Mouse (Mus musculus) frontal cortex, postnatal 10 days (tissue): ENCODE results near the gene Bcl11a.

Experiments used
- DNase-seq, 2 experiments: peaks; one replicate each; pipeline ENCODE4 v3.0.0; 2022; ENCODE audit warnings: low spot score in 2 of 2, mixed read lengths in 1 of 2

Bcl11a gene

DNA sequence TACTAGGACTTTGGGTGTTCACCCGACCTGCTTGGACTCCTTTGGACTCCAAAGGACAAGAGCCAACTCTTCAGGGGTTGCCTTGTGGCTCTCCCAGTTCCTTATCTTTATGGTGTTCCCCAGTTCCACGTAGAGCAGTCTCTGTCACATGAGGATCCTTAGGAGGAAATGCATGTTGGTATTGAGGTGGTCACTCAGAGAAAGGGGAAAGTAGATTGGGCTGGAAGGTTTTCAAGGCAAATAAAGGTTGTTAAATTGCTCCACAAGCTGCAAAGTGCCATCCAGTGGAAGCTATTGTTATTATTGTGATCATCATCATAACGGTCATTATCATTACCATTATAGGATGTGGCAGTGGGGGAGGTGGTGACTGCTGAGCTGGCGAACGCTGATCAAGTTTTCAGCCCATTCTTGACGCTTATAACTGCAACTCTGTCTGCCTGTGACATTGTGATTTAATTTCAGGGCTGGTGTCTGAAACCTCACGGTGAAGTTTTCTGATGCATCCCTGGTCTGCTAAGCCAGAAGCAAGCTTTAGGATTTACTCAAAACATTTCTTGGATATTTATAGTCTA is 52.4 kb downstream of the Bcl11a start:
- no peak for DNase-seq

DNA sequence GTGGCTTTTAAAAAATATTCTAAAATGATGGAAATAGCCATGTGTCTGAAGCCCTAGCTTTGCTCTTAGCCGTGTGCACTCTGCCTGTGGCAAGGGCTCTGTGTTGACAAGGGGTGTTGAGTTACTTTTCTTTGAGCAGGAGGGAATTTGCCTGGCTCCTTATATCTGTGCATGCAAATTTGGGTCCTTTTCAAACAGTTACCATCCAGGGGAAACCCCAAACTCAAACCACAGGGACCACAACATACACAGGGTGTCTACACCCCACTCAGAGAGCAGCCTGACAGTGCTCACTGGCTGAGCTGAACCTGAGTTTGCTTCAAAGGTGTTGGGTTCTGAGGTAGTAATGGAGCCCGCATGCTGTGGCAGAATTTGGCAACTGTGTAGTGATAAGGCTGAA is 54.0 kb downstream of the Bcl11a start:
- no peak for DNase-seq

DNA sequence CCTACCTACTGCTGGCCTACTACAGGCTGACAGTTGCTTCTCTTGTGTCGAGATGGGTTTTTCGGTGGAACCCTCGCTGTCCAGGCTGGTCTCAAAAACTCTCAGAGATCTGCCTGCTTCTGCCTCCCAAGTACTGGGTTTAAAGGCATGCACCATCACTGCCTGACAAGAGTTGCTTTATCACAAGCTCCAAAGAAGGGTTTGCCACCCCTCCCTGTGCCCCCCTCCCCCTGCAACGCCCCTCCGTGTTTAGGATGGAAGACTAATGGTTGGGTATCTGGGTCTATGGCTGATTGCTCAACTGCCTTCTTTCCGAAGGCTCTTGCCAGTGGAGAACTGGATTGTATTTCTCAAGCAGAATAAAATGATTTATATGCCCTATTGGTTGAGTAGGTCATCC is 54.5 kb downstream of the Bcl11a start:
- DNase-seq, result no peak

DNA sequence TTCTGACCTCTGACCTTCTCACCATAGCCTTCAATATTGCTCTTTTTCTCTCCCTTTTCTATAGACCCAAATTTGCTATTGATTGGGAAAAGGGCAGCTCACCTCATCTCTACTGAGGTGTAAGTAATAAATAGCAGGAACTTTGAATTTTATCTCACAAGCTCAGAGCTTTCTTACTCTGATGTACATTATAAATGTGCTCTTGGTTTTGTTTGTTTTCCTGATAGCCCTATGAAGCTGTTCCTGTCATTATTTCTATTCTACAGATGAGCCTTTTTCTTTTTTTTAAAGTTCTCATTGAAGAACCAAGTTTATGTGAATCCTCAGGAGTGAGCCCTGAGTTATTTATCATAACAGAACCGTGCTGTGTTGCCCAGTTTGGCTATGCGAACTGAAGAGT is 55.0 kb downstream of the Bcl11a start:
- DNase-seq, result no peak

DNA sequence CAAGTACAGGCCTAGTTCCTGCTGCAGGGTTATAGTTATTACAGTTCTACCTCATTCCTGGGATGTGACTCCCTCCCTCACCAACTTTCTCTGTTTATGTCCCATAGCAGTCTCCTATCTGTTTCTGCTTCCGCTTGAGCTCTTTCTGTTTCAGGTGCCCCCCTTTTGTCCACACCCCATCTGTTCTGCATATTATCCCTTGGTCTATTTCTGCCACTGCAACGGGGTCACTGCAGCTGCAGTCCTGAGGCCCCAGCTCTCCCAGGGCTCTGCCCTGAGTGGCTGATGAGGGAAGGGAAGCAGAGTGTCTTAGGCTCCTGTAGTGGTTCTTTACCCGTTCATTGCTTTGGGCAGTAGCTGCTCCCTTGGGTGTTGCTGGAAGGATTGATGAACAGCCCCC is 55.6 kb downstream of the Bcl11a start:
- DNase-seq, result no peak

DNA sequence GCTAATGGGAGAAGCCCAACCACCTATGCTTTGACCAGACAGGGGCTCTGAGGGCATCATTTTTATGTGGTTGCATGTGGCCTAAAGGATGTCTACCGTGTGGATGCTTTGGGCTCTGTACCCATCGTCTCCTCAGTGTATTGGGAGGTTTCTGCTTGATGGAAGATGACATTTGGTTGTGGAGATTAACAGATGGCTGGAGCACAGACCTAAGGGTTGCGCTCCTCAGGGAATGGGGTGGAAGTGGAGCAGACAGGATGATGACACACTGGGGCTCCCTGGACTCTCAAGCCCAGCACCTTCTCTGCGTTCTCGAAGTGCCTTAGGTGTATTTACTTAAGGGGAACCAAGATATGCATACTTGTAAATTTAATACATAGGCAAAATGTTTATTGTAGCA is 56.1 kb downstream of the Bcl11a start:
- no peak for DNase-seq

DNA sequence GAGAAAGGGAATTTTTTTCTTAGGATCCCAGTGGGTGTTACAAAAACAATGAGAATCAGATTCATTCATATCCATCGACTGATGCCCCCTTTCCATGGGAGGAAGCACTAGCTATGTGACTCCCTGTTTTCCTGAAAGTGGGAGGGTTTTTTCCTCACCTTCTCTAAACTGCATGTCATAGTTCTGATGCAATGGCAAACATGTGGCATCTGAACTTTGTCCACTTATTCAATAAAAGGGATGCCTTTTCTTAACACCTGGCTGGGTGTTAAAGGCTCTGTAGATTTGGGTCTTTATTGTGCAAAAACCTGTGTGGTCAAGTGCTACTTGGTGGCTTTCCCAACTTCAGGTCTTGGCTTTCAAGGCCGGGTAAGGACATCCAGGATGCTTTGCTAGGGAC is 57.4 kb downstream of the Bcl11a start:
- no peak for DNase-seq

DNA sequence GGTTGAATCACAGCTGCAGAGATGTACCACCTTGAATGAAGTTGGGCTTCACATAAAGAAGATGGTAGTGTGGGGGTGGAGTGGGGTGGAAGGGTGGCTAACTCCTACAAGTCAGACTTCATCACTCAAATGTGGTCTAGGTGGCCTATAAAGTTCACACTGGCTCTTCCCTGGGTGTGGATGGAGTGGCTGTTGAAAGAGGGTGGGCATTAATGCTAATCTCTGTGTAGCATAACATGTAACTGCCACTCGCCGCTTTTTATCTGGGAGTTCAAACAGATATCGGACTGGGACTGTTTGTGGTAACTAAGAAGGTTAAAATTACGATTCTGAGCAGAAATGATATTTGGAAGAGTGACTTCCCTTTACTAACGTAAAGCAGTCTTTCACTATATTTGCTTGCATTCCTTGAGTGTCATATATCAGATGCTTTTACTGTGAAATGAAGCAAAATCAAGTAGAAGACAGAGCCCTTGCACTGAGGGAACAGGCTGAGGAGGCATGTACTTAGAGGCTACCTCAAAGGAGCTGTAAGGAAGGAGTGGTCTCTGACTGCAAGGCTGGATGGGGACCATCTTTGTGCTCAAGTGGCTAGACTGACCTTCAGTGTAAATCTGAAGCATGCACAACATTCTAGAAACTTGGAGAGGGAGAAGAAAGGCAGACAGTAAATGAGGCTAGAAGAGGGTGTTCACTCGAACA is 58.4 kb downstream of the Bcl11a start:
- DNase-seq, result no peak

DNA sequence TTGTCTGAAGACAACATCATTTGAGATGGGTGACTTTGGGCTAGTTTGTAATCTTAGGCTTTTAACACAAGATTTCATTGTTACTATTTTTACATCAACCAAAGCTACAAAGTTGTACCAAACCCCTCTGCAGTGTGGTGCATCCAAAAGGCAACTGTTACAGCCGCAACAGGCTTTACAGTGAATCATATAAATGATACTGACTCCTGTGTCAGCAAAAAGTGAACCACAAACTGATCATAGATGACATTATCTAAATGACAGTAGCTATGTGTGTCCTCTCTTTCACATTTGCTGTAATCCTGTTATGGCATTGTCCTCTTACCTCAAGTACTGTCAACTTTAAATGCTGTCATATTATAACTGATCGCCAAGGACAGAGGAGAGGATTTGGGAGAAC is 60.0 kb downstream of the Bcl11a start:
- no peak for DNase-seq

DNA sequence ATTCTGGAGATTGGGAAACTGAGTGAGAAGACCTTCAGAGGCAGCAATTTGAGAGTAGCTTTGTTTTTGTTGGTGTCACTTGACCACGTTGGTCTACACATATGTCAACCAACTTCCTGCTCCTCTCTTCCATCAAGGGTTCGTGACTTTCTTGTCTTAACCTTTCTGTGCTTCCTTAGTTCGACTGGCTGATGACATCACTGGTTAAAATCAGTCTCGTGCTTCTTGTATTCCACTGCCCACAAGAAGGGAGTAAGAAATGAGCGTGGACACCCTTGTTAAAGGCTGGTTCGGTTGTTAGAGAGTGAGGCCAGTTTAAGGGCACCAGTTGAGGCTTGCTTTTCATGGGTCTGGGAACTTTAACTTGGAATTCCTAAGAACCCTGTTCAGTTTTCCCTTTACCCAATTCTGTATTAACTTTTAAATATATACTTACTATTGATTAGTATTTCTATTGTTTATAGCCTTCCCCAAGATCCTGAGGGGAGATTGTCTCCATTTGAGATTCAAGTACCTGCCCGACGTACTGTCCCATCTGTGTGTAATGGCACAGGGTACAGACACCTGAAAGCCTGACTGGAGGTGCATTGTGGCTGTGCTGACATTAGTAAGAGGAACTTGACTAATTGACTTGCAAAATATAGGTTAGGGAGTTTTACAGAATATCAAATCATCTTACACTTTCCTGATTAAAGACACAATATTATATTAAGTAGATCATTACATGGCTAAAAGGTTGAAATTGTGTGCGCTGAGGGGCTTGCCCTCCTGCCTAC is 60.9 kb downstream of the Bcl11a start:
- DNase-seq, result no peak

DNA sequence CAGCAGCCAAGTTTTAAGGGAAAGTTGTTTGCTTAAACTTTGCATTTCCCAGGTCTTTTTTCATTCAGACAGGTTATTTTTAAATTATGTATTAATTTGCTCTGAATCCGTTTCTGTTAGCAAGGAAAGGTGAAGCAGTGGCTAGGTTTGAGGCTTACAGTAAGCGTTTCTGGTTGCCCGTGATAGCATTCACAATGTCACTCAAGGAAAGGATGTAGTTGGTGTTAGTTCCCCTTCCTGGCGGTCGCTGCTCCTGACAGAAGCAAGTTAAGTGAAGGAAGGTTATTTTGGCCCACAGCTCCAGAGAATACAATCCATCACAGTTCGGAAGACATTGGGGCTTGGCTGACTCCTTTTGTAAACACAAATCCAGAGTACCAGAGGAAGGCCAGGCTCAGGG is 61.6 kb downstream of the Bcl11a start:
- no peak for DNase-seq

DNA sequence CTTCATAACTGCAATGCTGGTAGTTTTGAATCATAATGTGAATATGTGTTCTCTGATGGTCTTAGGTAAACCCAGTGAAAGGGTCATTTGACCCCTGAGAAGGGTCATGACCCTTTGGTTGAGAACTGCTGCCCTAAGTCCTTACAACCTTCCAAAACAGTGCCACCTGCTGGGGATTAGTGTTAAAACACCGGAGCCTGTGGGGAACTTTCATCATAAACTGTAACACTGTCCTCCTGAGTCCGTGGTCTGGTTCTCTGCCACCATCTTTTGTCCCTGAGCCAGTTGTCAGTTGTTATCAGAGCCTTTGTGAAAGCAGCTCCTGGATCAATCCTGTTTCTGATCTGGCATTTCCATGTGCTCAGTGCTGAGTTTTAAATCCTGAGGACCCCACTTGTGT is 62.1 kb downstream of the Bcl11a start:
- DNase-seq, result no peak

DNA sequence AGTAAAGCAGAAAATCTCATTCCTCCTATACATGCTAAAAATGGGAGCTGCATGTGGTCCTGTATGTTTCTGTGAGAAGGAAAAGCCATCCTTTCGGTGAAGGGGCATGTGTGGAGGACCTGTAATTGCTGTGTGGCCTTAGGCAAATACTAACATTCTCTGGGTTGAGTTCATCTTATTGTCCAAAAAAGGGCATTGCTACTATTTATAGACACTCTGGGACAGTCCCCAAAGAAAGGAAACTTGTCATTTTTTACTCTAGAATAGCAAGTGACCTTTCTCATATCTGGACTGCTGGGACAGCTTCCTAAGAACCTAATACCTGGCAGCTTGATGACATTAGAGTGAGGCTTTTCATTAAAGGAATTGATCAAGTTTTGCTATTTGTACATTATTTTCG is 63.1 kb downstream of the Bcl11a start:
- no peak for DNase-seq

DNA sequence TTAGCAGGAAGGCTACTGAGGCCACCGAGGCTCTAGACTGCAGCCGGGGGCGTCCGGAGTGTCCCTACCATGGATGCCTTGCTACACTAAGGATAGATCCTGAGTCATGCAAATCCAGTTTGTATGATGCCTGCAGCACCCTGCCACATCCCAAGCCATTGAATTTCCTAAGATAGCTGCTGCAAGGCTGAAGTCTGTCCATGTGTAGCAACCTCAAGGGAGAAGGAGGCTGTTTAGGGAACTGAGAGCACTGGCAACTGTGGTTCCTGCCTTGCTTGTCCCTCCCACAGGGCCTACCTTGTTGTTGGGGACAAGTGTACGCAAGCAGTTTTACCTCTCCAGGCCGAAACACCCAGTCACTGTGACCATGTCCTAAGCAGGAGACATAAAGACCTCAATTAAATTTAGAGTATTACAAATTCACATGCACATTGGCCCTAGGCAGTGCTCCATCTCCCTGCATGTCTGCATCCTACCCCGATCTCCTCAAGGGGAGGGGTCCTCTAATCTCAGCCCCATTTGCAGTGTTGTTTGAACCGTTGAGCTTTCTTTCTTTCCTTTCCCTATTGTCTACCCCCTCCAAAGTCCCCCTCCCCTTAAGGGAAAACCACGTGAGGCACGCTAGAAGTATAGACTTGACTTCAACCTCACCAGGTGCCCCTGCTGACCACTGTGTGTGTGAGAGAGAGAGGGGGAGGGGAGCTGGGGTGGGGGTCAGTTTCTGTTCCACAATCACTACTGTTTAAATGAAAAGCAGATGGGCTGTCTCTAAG is 63.8 kb downstream of the Bcl11a start:
- no peak for DNase-seq

DNA sequence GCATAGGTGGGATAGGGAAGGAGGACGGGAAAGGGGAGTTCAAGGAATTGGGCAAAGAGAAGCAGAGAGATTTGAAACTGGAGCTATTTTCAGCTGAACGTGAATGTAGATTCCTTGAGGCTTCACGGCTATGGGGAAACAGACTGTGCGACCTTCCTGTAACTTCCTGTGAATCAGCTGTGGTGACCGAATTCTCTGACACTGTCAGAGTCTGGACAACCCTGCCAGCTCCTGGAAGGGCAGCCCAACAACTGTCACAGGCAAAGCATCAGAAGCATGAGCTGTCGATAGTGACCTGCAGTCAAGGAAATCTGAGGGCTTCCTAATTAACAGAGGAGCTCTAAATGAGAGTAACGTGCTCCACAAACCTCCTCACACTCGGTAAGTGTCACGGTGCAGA is 64.5 kb downstream of the Bcl11a start:
- DNase-seq, result no peak

DNA sequence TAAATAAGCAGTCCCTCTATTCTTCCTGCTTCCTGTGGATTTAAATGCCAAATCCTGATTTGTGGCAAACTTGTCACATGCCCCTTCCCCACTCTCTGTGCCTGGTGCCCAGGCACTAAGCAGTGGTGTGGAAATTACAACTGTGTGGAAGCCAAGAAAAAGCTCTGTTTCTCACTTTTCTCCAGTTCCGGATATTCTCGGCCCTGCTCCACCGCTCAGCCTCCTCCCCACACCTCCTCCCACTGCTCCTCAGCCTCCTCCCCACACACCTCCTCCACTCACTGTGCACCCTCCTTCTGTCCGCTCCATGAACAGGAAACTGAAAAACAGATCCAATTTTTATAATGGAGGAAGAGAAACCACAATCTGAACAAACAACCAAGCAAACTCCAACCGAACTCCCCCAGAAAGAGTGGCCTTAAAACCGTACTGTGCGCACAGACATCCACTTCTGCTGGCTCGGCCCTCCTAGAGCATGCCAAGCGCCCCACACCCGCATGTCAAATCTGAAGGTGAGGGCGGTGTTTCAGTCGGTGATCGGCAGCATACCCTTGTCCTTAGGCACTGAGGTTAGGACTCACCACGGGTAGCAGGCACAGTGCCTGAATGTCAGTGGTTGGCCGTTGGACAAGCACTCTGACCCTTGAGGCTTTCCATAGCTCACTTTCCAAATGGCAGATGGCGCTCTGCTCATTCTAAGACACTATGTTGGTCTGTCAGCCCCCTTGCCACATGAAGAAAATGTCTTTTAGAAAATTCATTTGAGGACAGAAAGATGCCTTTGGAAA is 66.5 kb downstream of the Bcl11a start:
- peak in 1 of 2 experiments; percentile 65 for DNase-seq

DNA sequence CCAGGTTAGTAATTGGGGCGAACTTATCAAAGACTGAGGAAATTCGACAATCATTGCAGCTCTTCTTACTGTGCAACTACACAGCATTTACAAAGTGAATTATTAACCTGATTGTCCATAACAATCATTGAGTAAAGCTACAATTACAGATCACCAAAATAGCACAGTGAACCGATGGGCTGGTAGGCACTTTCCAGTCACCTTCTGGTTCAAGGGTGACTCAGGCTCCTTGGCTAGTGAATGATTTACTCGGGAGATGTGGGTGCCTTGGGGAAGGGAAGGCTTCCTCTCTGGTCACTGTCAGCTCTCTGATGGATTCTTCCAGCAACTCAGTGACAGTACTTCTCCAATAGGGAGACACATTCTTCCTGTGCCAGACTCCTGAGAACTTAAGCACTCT is 68.2 kb downstream of the Bcl11a start:
- DNase-seq, result no peak

DNA sequence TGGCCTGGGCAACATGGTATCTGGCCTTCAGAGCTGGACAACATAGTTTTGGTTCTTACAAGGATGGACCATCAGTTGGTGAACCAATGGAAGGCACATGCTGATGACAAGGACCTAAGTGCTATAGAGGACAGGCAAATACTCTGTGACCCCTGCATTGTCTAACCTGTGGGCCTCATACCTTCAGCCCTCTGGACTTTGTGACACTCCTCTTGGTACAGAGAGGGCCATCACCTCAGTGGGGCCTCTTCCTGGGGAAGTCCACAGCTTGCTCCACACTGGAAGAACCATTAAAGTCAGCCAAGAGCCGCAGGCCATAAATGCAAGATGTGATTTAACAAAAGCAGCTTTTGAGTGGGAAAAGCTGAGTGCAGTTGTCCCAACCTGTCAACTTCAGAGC is 68.6 kb downstream of the Bcl11a start:
- no peak for DNase-seq

DNA sequence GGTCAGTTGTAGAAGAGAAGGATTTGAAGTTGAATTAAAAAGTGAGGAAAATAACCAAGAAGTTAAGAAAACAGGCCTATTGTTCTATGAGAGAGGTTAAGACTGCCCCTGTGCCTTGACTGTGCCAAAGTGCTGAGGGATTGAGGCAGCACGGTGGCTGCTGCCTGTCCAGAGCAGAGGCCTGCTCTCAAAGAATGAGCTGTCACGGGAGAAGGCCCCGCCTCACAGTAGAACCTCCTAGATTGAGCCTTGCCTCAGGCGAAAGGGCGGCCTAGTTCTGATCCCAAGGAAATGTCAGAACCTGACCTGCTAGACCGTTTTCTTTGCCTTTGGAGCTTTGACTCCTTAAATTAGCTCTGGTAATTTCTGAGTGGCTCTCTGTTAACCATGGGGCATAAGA is 69.8 kb downstream of the Bcl11a start:
- DNase-seq, result no peak

DNA sequence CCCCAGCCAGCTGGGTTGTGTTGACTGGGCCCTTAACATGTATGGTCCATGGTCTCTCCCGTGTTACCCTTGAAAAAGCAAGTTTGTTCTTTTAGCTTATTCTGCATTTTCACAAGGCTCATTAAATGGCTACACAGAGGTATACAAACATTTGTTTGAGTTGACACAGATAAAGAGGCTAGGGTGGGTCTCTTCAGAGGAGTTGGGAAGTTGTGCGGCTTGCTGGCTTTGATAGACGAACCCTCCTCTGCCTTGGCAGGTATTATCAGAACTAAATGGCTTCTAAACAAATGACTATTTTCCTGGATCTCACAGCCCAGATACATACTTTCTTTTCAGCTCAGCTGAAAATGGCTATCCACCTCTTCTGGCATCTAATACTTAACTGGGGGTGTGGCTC is 70.7 kb downstream of the Bcl11a start:
- no peak for DNase-seq

DNA sequence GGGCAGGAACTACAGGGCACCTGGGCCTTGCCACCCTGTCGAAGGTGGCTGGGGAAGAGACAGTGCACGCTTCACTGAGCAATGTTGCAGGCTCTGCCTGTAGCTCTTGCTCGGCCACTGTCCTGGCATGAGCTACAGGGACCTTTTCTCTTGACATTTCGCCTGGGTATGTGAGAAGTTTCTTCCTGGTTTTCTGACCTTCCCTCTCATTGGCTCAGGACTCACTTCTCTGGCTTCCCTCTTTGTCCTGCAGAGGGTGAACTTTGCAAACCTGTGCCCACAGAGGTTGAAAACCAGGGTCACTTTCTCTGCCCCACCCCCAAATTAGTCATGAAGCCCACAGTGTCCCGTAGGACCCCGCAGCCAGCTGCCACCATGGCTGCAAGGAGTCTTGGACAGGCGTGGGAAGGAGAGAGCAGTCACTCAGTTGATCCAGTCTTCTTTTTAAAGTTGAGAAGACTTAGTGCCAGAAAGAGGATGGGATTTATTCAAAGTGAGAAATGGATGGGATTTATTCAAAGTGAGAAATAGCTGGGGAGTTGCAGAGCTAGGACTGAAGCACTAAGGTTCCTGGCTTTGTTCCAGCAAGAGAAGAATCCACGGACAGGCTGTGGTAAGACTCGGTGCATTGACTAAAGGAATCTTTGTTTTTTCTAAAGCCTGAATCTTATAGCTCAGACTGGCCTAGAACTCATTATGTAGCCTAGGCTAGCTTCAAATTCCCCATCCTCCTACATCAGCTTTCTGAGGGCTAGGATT is 71.8 kb downstream of the Bcl11a start:
- DNase-seq, result no peak
